Mouse (Mus musculus) ES-E14 (cell line): ENCODE measurements around the gene Hist1h2an. TPM values are rescaled to one million over a fixed set of nuclear protein-coding genes. Genes with fewer than 3 reads are reported as not detected.
"Not testable (repeated sequence)": the region's sequence is repeated elsewhere in the genome, so short reads cannot be mapped to it uniquely, and the experiment has no call there.

Source experiments
- DNase-seq: peaks from one replicate; pipeline ENCODE4 v3.0.0-alpha.2; 2013; ENCODE audit warnings: low read depth, low spot score
- H3K27ac ChIP-seq: 2 replicates; pipeline ENCODE4 v1.5.1; 2012; ENCODE audit warnings: low read depth, mild to moderate bottlenecking, low read length, moderate library complexity, mixed read lengths; ENCODE audit not compliant: poor library complexity, insufficient read depth, severe bottlenecking
- H3K36me3 ChIP-seq: 2 replicates; pipeline ENCODE4 v1.6.1; 2012; ENCODE audit warnings: mild to moderate bottlenecking, low read length, moderate library complexity, mixed read lengths; ENCODE audit not compliant: control insufficient read depth, poor library complexity, insufficient read depth, severe bottlenecking
- H3K4me1 ChIP-seq, 2 experiments: fragments of 150-350 bp in 1 of 2; sonication (generic) in 1 of 2; 2 replicates each; pipeline ENCODE4 v1.6.1; 2012; ENCODE audit warnings: low read length in 2 of 2, mild to moderate bottlenecking in 1 of 2, mixed read lengths in 1 of 2; ENCODE audit not compliant: control insufficient read depth in 2 of 2, insufficient read depth in 2 of 2, poor library complexity in 1 of 2
- H3K4me3 ChIP-seq, 2 experiments: fragments of 150-350 bp in 1 of 2; sonication (generic) in 1 of 2; 2 replicates each; pipeline ENCODE4 v1.5.1; 2012; ENCODE audit warnings: low read length in 2 of 2, low read depth in 1 of 2, mild to moderate bottlenecking in 1 of 2, mixed read lengths in 1 of 2; ENCODE audit not compliant: insufficient read depth in 1 of 2, poor library complexity in 1 of 2, severe bottlenecking in 1 of 2
- H3K9ac ChIP-seq: 2 replicates; pipeline ENCODE4 v1.6.1; 2012; ENCODE audit warnings: low read depth, mild to moderate bottlenecking, low read length, mixed read lengths; ENCODE audit not compliant: poor library complexity, insufficient read depth, severe bottlenecking
- H3K9me3 ChIP-seq: fragments of 150-350 bp; sonication (generic); 2 replicates; pipeline ENCODE4 v1.6.1; 2012; ENCODE audit warnings: low read depth, mild to moderate bottlenecking, low read length; ENCODE audit not compliant: control insufficient read depth, insufficient read depth
- CHD2 ChIP-seq: IDR thresholded peaks from 2 replicates; pipeline ENCODE4 v1.6.1; 2014; ENCODE audit warnings: mild to moderate bottlenecking, low read depth, low read length, inconsistent platforms
- HCFC1 ChIP-seq: IDR thresholded peaks from 2 replicates; pipeline ENCODE4 v1.6.1; 2012; ENCODE audit warnings: low read length, inconsistent platforms, borderline replicate concordance; ENCODE audit not compliant: insufficient read depth
- MAFK ChIP-seq: IDR thresholded peaks from 2 replicates; pipeline ENCODE4 v1.6.1; 2014; ENCODE audit warnings: mild to moderate bottlenecking, low read depth, low read length, inconsistent platforms; ENCODE audit not compliant: insufficient read depth
- ZC3H11A ChIP-seq: IDR thresholded peaks from 2 replicates; pipeline ENCODE4 v1.6.1; 2012; ENCODE audit warnings: low read depth, mild to moderate bottlenecking, inconsistent platforms, low read length, borderline replicate concordance
- ZNF384 ChIP-seq: IDR thresholded peaks from 2 replicates; pipeline ENCODE4 v1.6.1; 2012; ENCODE audit warnings: low read depth, low read length, inconsistent platforms
- in situ Hi-C, 2 experiments: fragments of 600-800 bp; cut with MboI; formaldehyde crosslinking; loops; one replicate each; pipeline ENCODE4 v1.15.1; 2025; ENCODE audit warnings: low sequenced_read_pairs in 2 of 2, inconsistent platforms in 1 of 2; ENCODE audit not compliant: unreplicated experiment in 2 of 2
- total RNA-seq: library from RNA; depleted of rRNA; stranded (reverse); fragments of 300-350 nt; gene quantifications from 2 replicates; pipeline ENCODE4 v1.2.3, GENCODE M21; 2012; rRNA removed

Hist1h2an gene
- total RNA-seq, 1 experiment, result 657 TPM

- Histone ChIP-seq H3K4me3 (peak within 1 kb of the TSS; percentile 67 to 69), H3K9ac (peak within 1 kb of the TSS; percentile 85), H3K27ac (peak within 1 kb of the TSS; percentile 91)
- H3K36me3 ChIP-seq, H3K4me1 ChIP-seq, H3K9me3 ChIP-seq, in situ Hi-C loops: not testable (repeated sequence)
- peak; percentile 59; the same call in 1 of the 2 replicates for TF ChIP-seq HCFC1
- peak; percentile 95 for DNase-seq
Observed at GRCm38 (mm10) chr13:21750159-21751017, 36.6 kb downstream of the Hist1h2an start, which contains the start of gene Hist1h4k. Gene Hist1h4k, minus strand, starts transcription at chr13:21750505.

- DNase-seq, result no peak
- 0 out of 4 replicates have a peak, but pooled peaks cover 0 to 2% of the 10 kb centered on the region in 2 experiments for H3K4me1 ChIP-seq
- no peaks in the 10 kb centered on the region for H3K9me3 ChIP-seq
- in situ Hi-C loops, result loop anchor here (25.0 kb wide), 2 partner anchors 288 to 1813 kb away; partner anchors contain the start of genes Hist1h1d (in 2 of the 2), Hist1h2ad (in 2 of the 2), Hist1h2ae (in 2 of the 2) and Hist1h2bf (in 2 of the 2)
- peak overlapping the region; percentile 66 for H3K9ac ChIP-seq
- H3K4me3 ChIP-seq, result peak overlapping the region; percentile 67 to 69
- peak overlapping the region; percentile 70; the same call in 1 of the 2 replicates for H3K27ac ChIP-seq
- no peak for TF ChIP-seq ZC3H11A
- TF ChIP-seq CHD2, result no peak
- no peak for TF ChIP-seq HCFC1
- H3K36me3 ChIP-seq, result no peaks in the 10 kb centered on the region
Observed at GRCm38 (mm10) chr13:21749387-21750158, 37.4 kb downstream of the Hist1h2an start.

GRCm38 (mm10) chr13:21745006-21745405, 42.0 kb downstream of the Hist1h2an start:
- DNase-seq, result no peak
- Histone ChIP-seq H3K9ac (no peak overlapping the region), H3K4me1 (0 out of 4 replicates have a peak, but pooled peaks cover 0 to 2% of the 10 kb centered on the region in 2 experiments), H3K4me3 (no peak overlapping the region), H3K27ac (no peak overlapping the region), H3K36me3 (no peaks in the 10 kb centered on the region), H3K9me3 (no peaks in the 10 kb centered on the region)
- in situ Hi-C loops, result loop anchor here (25.0 kb wide), 2 partner anchors 292 to 1817 kb away; partner anchors contain the start of genes Hist1h1d (in 2 of the 2), Hist1h2ad (in 2 of the 2), Hist1h2ae (in 2 of the 2) and Hist1h2bf (in 2 of the 2)
- TF ChIP-seq ZNF384 (no peak), HCFC1 (no peak), ZC3H11A (no peak), CHD2 (no peak), MAFK (no peak)

Other genes with a start within 250 kb of the Hist1h2an start
- gene Olfr1366, start 244.4 kb downstream of the Hist1h2an start, total RNA-seq, result not detected in 2 replicates
- gene Olfr1535, start 227.3 kb downstream of the Hist1h2an start, total RNA-seq, result not detected in 2 replicates
- gene Olfr1364, start 205.5 kb downstream of the Hist1h2an start, total RNA-seq, result not detected in 2 replicates
- gene Olfr1362, start 173.2 kb downstream of the Hist1h2an start, total RNA-seq, result not detected in 2 replicates
- 0.13 TPM in 1 of 2 replicates, not detected in the other for gene Olfr11, start 144.7 kb downstream of the Hist1h2an start, total RNA-seq
- gene Olfr1361, start 123.8 kb downstream of the Hist1h2an start, total RNA-seq, result not detected in 2 replicates
- not detected in 2 replicates for gene Olfr1360, start 109.8 kb downstream of the Hist1h2an start, total RNA-seq
- not detected in 2 replicates for gene Olfr1359, start 89.1 kb downstream of the Hist1h2an start, total RNA-seq
- 1,275 and 1,694 TPM in 2 replicates for gene Hist1h2bl, start 71.1 kb downstream of the Hist1h2an start, total RNA-seq
- 1,685 and 2,304 TPM in 2 replicates for gene Hist1h2ai, start 70.8 kb downstream of the Hist1h2an start, total RNA-seq
- 2,227 and 2,394 TPM in 2 replicates for gene Hist1h3h, start 69.6 kb downstream of the Hist1h2an start, total RNA-seq
- gene Hist1h2bm, start 65.2 kb downstream of the Hist1h2an start, total RNA-seq, result 468 and 757 TPM in 2 replicates
- gene Hist1h4j, start 52.2 kb downstream of the Hist1h2an start, total RNA-seq, result 158 and 260 TPM in 2 replicates
- 2,674 and 2,766 TPM in 2 replicates for gene Hist1h4k, start 36.7 kb downstream of the Hist1h2an start, total RNA-seq
- gene Hist1h2ak, start 33.4 kb downstream of the Hist1h2an start, total RNA-seq, result 1,029 and 1,218 TPM in 2 replicates
- 306 and 496 TPM in 2 replicates for gene Hist1h2bn, start 33.1 kb downstream of the Hist1h2an start, total RNA-seq
- 619 and 849 TPM in 2 replicates for gene Hist1h1b, start 6.6 kb downstream of the Hist1h2an start, total RNA-seq
- 874 and 1,089 TPM in 2 replicates for gene Hist1h3i, start 3.8 kb downstream of the Hist1h2an start, total RNA-seq
- gene Hist1h2bp, start 243 bp upstream of the Hist1h2an start, total RNA-seq, result 634 and 879 TPM in 2 replicates
- gene Hist1h2bq, start 23.0 kb upstream of the Hist1h2an start, total RNA-seq, result 1,775 and 2,433 TPM in 2 replicates
- 669 TPM in 1 of 2 replicates, not detected in the other for gene Hist1h2ao, start 23.2 kb upstream of the Hist1h2an start, total RNA-seq
- gene Hist1h4m, start 24.5 kb upstream of the Hist1h2an start, total RNA-seq, result 9.8 and 22.8 TPM in 2 replicates
- gene Hist1h4n, start 45.0 kb upstream of the Hist1h2an start, total RNA-seq, result 2,365 and 3,405 TPM in 2 replicates
- 3,404 and 3,578 TPM in 2 replicates for gene Hist1h2ap, start 46.3 kb upstream of the Hist1h2an start, total RNA-seq
- 1,712 and 2,111 TPM in 2 replicates for gene Hist1h2br, start 46.5 kb upstream of the Hist1h2an start, total RNA-seq
- gene Zfp184, start 157.9 kb upstream of the Hist1h2an start, total RNA-seq, result 5.4 and 6.2 TPM in 2 replicates
- 0.26 and 0.31 TPM in 2 replicates for gene Pom121l2, start 194.0 kb upstream of the Hist1h2an start, total RNA-seq
- 2.6 and 2.9 TPM in 2 replicates for gene Prss16, start 222.5 kb upstream of the Hist1h2an start, total RNA-seq
- 1,543 and 2,450 TPM in 2 replicates for gene Hist1h2ah, start 248.3 kb upstream of the Hist1h2an start, total RNA-seq
- 1,340 and 1,966 TPM in 2 replicates for gene Hist1h2bk, start 248.7 kb upstream of the Hist1h2an start, total RNA-seq